Mouse (Mus musculus) common myeloid progenitor, adult 5-6 weeks (primary cell): ENCODE measurements around the gene Fut2. TPM values are rescaled to one million over a fixed set of nuclear protein-coding genes. Genes with fewer than 3 reads are reported as not detected.
A peak's percentile ranks its signal among the peaks of the same experiment; 100 is the strongest.

Experiments
- ATAC-seq: replicated peaks from 2 replicates; pipeline ENCODE4 v1.8.0; 2016; ENCODE audit warnings: low read depth, mild to moderate bottlenecking, moderate TSS enrichment, inconsistent platforms; ENCODE audit not compliant: poor library complexity, severe bottlenecking
- total RNA-seq: library from RNA; stranded (forward); fragments of 200-1000, 187-1606 nt; gene quantifications from 2 replicates; pipeline ENCODE4 v1.2.3, GENCODE M21; 2017

Fut2 gene
- not detected in 2 replicates for total RNA-seq

DNA sequence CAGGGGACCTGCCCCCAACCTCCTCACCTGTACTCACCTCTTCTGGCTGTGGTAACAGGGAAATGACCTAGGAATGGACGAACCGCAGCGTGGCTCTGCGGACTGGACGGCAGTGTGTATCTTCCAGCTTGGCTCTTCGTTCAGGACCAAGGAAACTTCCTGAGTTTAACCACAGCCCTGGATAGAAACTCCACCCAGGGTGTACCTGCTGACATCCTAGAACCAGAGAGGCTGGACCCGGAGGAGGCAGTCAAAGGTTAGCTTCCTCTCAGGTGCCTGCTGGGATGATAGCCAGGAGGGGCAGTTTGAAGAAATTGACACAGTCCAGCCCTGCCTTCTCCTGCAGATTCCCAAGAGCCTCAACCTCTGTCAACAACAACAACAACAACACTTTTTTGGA is at the start of gene Fut2:
Gene Fut2 (minus strand): TSS at position 234 of the 400 bp plus-strand sequence.
- no peak for ATAC-seq

DNA sequence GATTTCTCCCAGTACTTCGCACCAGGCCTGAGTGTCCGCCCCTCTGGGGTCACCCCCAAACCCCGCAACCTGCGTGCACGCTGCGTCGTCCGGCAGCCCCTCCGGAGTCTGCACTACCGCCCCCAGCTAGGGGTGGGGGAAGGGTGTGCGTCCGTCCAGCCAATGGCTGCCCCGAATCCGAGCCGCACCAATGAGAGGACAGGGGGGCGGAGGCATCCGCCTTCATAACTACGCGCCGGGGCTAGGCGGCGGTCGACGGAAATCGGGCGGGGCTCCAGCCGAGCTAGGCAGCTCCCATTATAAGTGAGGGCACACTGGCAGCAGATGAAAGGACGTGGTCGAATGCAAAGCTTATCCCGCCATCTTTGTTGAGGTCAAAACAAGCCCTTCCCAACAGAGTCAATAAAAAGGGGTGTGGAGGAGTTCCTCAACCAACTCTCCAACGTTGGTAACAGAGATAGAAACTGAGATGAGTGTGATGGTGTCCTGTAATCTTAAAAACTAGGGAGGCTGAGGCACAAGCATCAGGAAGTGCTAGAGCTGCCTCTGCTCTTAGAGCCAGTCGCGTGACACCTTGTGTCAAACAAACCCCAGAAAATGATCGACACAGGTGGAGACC is 49.0 kb upstream of the Fut2 start, which contains the start of gene Rpl18:
Gene Rpl18 (plus strand): TSS at position 368 of the 619 bp plus-strand sequence.
- ATAC-seq: peak; percentile 74

GRCm38 (mm10) chr7:45714630-45715089 is 48.5 kb upstream of the Fut2 start:
- peak; percentile 0; the same call in 1 of the 2 replicates for ATAC-seq

DNA sequence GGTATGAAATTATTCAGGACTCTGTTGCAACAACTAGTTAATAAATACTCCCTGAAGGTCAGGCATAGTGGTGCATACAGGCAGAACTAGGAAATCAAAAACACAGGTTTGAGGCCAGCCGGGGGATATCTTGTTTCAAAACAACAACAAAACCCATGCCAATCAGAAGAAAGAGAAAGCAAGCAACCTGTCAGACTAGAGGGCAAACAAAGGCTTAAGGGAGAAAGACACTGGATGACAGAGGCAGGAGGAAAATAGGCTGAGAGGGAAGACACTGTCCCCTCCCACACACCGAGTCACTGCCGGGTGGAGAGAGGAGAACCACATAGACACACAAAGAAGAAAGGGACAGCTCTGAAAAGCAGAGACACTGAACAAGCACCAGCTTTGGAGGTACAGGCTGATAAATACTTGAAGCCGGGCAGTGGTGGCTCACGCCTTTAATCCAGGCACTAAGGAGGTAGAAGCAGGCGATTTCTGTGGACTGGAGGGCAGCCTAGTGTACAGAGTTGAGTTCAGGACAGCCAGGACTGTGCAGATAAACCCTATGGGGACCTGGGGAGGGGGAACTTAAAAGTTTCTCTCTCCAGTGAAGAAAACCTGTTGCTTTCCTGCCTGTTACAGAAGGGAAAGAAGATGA is 47.8 kb upstream of the Fut2 start:
- ATAC-seq: no peak

DNA sequence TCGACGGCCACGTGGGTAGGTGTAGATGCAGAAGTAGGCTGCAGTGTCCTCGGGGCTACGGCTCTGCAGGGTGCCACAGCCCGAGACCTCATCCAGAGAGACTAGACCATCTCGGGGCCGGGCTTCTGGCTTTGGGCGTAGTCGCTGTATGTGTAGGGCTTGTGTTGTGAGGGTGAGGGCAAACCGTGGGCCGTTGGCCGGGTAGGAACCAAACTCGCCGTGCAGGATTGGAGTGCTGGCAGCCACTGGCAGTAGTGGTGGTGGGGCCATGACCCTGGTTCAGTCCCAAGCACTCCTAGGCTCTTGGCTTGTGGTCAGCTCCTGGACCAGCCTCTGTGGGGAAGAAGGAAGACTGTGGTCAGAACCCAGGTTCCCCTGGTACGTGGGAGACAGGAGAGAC is 47.2 kb upstream of the Fut2 start:
- no peak for ATAC-seq

GRCm38 (mm10) chr7:45712022-45712757 is 46.0 kb upstream of the Fut2 start:
- ATAC-seq: no peak

- ATAC-seq: no peak
These were observed 45.3 kb upstream of the Fut2 start for GRCm38 (mm10) chr7:45711316-45712021.

DNA sequence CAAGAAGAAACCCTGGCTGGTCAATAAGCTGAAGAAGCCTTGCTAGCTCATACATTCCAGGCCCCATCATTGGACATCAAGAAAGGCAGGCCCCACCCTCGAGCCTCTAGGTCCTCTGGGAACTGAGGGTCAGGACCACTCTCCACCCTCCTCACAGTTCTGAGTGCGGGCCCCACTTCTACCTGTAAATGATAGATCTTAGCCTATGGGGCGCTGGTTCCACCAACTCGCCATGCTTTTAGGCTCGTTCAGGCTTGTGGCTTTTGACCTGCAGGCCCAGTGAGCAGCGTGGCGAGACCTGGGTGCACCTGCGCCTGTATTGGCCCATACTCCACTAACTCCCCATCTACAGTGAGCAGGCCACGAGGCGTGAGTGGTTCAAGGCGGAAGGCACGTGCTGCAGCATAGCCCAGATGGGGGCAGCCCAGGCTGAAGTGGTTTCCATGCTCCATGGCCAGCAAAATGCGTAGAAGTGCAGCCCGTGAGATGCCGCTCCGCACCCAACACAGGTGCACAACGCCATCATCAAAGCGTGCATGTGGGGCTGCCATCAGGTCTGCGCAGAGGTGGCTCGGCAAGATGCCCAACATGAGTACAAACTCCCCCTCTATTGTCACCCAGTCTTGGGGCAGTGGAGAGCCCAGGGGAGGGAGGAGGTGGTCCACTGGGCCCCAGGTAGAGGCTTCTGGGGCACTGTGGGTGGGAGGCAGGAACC is 44.4 kb upstream of the Fut2 start:
- no peak for ATAC-seq

- ATAC-seq: no peak
These were observed 43.6 kb upstream of the Fut2 start for GRCm38 (mm10) chr7:45709677-45710355.

GRCm38 (mm10) chr7:45709036-45709435 is 42.8 kb upstream of the Fut2 start:
- no peak for ATAC-seq

DNA sequence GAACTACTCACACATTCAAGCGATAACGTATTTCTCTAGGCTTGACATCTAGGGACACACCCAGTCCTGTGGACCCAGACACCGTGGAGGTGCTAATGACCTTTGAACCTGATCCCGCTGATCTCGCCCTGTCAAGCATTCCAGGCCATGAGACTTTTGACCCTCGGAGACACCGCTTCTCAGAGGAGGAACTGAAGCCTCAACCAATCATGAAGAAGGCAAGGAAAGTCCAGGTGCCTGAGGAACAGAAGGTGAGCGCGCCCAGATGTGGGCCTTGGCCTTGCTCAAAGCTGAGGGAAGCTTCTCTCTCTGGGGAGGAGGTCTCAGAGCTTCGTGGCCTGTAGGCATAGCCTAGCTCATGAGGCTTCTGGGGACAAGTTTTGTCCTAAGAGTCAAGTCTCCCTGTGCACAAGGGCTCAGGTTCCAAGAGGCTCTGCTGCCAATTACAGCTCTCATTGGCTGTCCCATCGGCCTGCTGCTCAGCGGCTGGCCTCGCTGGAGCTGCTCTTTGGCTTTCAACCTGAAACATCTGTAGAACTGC is 42.1 kb upstream of the Fut2 start:
- no peak for ATAC-seq

DNA sequence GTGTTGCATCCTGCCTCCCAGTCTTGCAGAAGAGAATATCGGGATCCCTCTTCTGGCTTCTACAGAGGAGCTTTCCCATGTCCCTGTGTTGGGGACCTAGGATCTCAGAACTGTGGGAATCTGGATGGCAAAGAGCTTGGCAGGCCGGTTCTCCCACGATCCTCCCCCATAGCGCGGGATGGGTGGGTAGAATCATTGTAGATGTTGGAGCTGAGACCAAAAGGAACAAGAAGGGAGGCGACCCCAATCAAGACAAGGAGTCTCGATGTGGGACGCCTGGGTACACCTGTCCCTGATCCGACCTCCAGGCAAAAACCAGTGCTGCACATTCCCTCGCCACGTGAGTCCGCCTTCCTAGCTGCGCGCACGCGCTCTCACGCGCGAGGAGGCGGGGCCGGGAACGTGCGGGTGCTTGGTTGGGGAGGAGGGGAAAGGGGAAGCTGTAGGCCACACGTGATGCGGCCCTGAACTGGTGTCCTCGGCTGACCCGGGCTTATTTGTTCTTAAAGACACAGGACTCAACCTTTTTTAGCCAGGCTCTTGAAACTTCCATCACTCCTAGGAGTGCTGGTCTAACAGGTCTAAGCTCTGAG is 41.3 kb upstream of the Fut2 start:
- peak; percentile 42 for ATAC-seq

- no peak; the same call in 1 of the 2 replicates for ATAC-seq
These were observed 40.6 kb upstream of the Fut2 start for GRCm38 (mm10) chr7:45706721-45707241.

DNA sequence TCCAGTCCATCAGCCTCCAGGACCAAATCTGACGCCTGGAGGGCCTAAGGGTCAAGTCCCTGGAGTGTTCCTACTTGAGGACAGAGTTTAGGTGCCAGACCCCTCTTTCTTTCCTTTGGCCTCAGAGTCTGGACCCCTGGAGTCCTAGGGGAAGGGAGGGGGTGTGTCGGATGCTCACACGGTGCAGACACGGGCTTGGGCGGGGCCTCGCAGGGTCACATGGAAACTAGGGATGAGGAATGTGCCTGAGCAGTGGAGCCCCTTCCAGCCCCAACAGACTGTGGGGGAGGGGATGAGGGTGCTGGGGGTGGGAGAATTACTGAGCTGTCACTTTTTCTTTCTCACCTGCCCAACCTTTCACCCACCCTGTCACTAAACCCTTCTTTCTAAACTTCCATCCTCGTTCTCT is 39.7 kb upstream of the Fut2 start:
- no peak for ATAC-seq

GRCm38 (mm10) chr7:45705443-45705864 is 39.3 kb upstream of the Fut2 start:
- ATAC-seq: no peak

GRCm38 (mm10) chr7:45704730-45705442 is 38.7 kb upstream of the Fut2 start, which contains the start of gene Dbp:
TSS of gene Dbp (plus strand) at chr7:45705088.
- ATAC-seq: peak; percentile 75

- ATAC-seq: peak; percentile 23
These were observed 37.9 kb upstream of the Fut2 start for GRCm38 (mm10) chr7:45704046-45704559.
